Comparison of ENCODE assay signal across 8 mouse cellular contexts in genomic region chr11:119084446-119085278, GRCm38 (mm10). TPM values are rescaled to one million over a fixed set of nuclear protein-coding genes. Genes with fewer than 3 reads are reported as not detected.
DNase-seq lines count a peak whose midpoint lies in the region; ATAC-seq and TF ChIP-seq lines count a peak whose summit lies in the region.

No protein-coding gene starts in this region.

- WGBS in hindbrain, embryonic 13.5 days, result 0% methylated on average over 18 of the region's 18 CpGs
- under 1% methylated on average over 18 of the region's 18 CpGs for WGBS in midbrain, embryonic 13.5 days

- ATAC-seq in hindbrain, embryonic 13.5 days (ENCODE audit: low FRiP score), result no peak
- ATAC-seq in midbrain, embryonic 13.5 days, result no peak

- H3K27ac ChIP-seq in embryonic fibroblast, embryonic 13.5 days (ENCODE audit: insufficient read depth, low read length), result peak overlapping the region; percentile 67
- H3K27ac ChIP-seq in hindbrain, embryonic 13.5 days, result peak overlapping the region; percentile 99
- peak overlapping the region; percentile 99 for H3K27ac ChIP-seq in midbrain, embryonic 13.5 days

- peak; percentile 51 for DNase-seq in gastrocnemius, postnatal 10 days
- DNase-seq in gastrocnemius, postnatal 14 days, result no peak
- peak; percentile 54 for DNase-seq in adrenal gland, postnatal 14 days
- DNase-seq in left cerebral cortex, postnatal 4 days, result peak; percentile 60
- DNase-seq in thymus, postnatal 14 days, result peak; percentile 74

- peak overlapping the region; percentile 64 for H3K4me3 ChIP-seq in embryonic fibroblast, embryonic 13.5 days (ENCODE audit: insufficient read depth, low read length)
- peak overlapping the region; percentile 80 for H3K4me3 ChIP-seq in hindbrain, embryonic 13.5 days
- H3K4me3 ChIP-seq in midbrain, embryonic 13.5 days (replicated peaks), result peak overlapping the region; percentile 84

- peak overlapping the region; percentile 94 for H3K4me2 ChIP-seq in hindbrain, embryonic 13.5 days
- H3K4me2 ChIP-seq in midbrain, embryonic 13.5 days (replicated peaks), result peak overlapping the region; percentile 95

- TF ChIP-seq CTCF in embryonic fibroblast, embryonic 13.5 days (IDR thresholded peaks at IDR 0.05; ENCODE audit: borderline replicate concordance, insufficient read depth, low read length), result no peak

- peaks cover 9% of the 10 kb centered on the region for H3K4me1 ChIP-seq in embryonic fibroblast, embryonic 13.5 days (ENCODE audit: control insufficient read depth, insufficient read depth, low read length)
- peaks cover 79% of the 10 kb centered on the region for H3K4me1 ChIP-seq in hindbrain, embryonic 13.5 days (replicated peaks)
- H3K4me1 ChIP-seq in midbrain, embryonic 13.5 days (replicated peaks), result peaks cover 79% of the 10 kb centered on the region

- intact Hi-C loops in gastrocnemius, postnatal 14 days (cut with DNase I; ENCODE audit: low total_unique reads), result loop anchor here (10.0 kb wide), 2 partner anchors 50 to 100 kb away; no protein-coding TSS in a partner anchor
- intact Hi-C loops in left cerebral cortex, postnatal 4 days (cut with DNase I), result loop anchor here (10.0 kb wide), 1 partner anchor 110 kb away; no protein-coding TSS in a partner anchor

- no peaks in the 10 kb centered on the region for H3K9me3 ChIP-seq in hindbrain, embryonic 13.5 days
- no peaks in the 10 kb centered on the region for H3K9me3 ChIP-seq in midbrain, embryonic 13.5 days

- 0 out of 2 replicates have a peak, but pooled peaks have one; percentile 5 for TF ChIP-seq POLR2A in embryonic fibroblast, embryonic 13.5 days (IDR thresholded peaks at IDR 0.05; ENCODE audit: low read depth, low read length)

- H3K27me3 ChIP-seq in hindbrain, embryonic 13.5 days, result peaks cover 64% of the 10 kb centered on the region
- H3K27me3 ChIP-seq in midbrain, embryonic 13.5 days, result peaks cover 67% of the 10 kb centered on the region

- H3K36me3 ChIP-seq in hindbrain, embryonic 13.5 days, result peaks cover 26% of the 10 kb centered on the region
- H3K36me3 ChIP-seq in midbrain, embryonic 13.5 days, result peaks cover 22% of the 10 kb centered on the region

- peak overlapping the region; percentile 97 for H3K9ac ChIP-seq in hindbrain, embryonic 13.5 days
- H3K9ac ChIP-seq in midbrain, embryonic 13.5 days (replicated peaks), result peak overlapping the region; percentile 94

RNA-seq across cellular contexts. Expression of gene Cbx4, which starts 1.4 kb away (rescaled TPM):
- 1 to 10 TPM; 6.2 to 9.1 TPM for total RNA-seq in gastrocnemius, postnatal 10 days (2021)
- total RNA-seq in gastrocnemius, postnatal 14 days (2021), result 1 to 10 TPM; 4.7 to 5.9 TPM
- total RNA-seq in adrenal gland, postnatal 14 days (2021), result 105 and 156 TPM in 2 replicates
- 11.2 and 11.8 TPM in 2 replicates for polyA plus RNA-seq in embryonic fibroblast, embryonic 13.5 days (2011; ENCODE audit: insufficient read length, low read depth, missing spikeins)
- 14.1 and 15.8 TPM in 2 replicates for polyA plus RNA-seq in hindbrain, embryonic 13.5 days (2015; fragmentation: Nextera tagmentation; extraction: Ambion mirVana)
- total RNA-seq in left cerebral cortex, postnatal 4 days (2021), result 10 to 100 TPM; 40.8 to 45.2 TPM
- polyA plus RNA-seq in midbrain, embryonic 13.5 days (2015; fragmentation: Nextera tagmentation; extraction: Ambion mirVana), result 14.1 and 16.3 TPM in 2 replicates

RNA-seq across cellular contexts. Expression of gene Cbx8, which starts 43.9 kb away (rescaled TPM):
- 1 to 10 TPM; 2.3 to 4.7 TPM for total RNA-seq in gastrocnemius, postnatal 10 days (2021)
- 1 to 10 TPM; 2.1 to 2.7 TPM for total RNA-seq in gastrocnemius, postnatal 14 days (2021)
- 13.1 and 16.7 TPM in 2 replicates for total RNA-seq in adrenal gland, postnatal 14 days (2021)
- polyA plus RNA-seq in embryonic fibroblast, embryonic 13.5 days (2011; ENCODE audit: insufficient read length, low read depth, missing spikeins), result 3.9 and 4.2 TPM in 2 replicates
- polyA plus RNA-seq in hindbrain, embryonic 13.5 days (2015; fragmentation: Nextera tagmentation; extraction: Ambion mirVana), result 10.0 and 11.1 TPM in 2 replicates
- total RNA-seq in left cerebral cortex, postnatal 4 days (2021), result 10 to 100 TPM; 13.0 to 15.6 TPM
- 9.8 and 15.2 TPM in 2 replicates for polyA plus RNA-seq in midbrain, embryonic 13.5 days (2015; fragmentation: Nextera tagmentation; extraction: Ambion mirVana)

Comparison
In these comparisons a context has a peak if more than half of its experiments do, and no peak if none do; other contexts are left out.
1. RNA of gene Cbx4, which starts 1.4 kb away (total RNA-seq): 105 to 156 TPM in adrenal gland, postnatal 14 days and 40.8 to 45.2 TPM in left cerebral cortex, postnatal 4 days; 6.2 to 9.1 TPM in gastrocnemius, postnatal 10 days and 4.7 to 5.9 TPM in gastrocnemius, postnatal 14 days; every median in the first group is over 4 times any median in the second.
2. Peak in every context shown above with its lines, with median percentiles within 50 percentile points of each other: H3K27ac ChIP-seq and H3K4me3 ChIP-seq.